Mouse (Mus musculus) adrenal gland, adult (tissue): ENCODE results near the gene Eef1akmt1.

ENCODE experiments used
- DNase-seq, 2 experiments: peaks; one replicate each; pipeline ENCODE4 v3.0.0; 2022 to 2023; ENCODE audit warnings: low spot score in 1 of 2; ENCODE audit not compliant: inconsistent age in 2 of 2

Gene Eef1akmt1

GRCm38 (mm10) chr14:57525388-57526049, 45.9 kb downstream of the Eef1akmt1 start:
- DNase-seq: peak; percentile 79 to 92

DNA sequence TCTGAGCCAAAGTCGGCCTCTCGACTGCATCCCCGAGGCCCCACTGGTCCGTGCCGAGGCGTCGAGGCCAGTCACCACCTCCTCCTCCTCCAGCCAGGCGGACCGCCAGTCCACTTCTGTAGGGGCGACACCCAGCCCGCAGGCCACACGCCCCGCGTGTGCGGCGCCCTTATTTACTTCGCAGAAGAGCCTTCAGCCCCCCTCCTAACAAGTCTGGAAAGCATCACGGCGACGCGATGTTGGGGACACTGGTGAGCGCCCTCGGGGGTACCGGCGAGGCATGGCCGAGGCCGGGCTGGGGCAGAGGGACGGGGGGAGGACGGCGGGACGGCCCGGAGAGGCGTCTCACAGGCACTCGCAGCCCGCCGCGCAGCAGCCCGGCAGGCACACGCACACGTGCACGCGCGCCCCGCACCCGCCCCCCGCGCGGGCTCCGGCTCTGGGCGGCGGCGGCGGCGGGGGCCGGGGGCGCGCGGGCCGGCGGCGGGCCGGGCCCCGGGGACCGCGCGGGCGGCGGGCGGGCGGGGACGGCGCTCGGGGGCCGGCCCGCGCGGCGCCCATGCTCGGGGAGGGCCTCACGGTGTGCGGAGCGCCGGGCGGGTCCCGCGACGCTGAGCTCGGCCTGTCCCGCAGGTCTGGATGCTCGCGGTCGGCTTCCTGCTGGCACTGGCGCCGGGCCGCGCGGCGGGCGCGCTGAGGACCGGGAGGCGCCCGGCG, 46.6 kb downstream of the Eef1akmt1 start, which contains the start of gene Il17d:
TSS of gene Il17d (plus strand) at position 107 of the 717 bp plus-strand sequence.
- DNase-seq: peak; percentile 45 to 74

- DNase-seq: no peak
Observed at GRCm38 (mm10) chr14:57523762-57524161, 47.6 kb downstream of the Eef1akmt1 start.

DNA sequence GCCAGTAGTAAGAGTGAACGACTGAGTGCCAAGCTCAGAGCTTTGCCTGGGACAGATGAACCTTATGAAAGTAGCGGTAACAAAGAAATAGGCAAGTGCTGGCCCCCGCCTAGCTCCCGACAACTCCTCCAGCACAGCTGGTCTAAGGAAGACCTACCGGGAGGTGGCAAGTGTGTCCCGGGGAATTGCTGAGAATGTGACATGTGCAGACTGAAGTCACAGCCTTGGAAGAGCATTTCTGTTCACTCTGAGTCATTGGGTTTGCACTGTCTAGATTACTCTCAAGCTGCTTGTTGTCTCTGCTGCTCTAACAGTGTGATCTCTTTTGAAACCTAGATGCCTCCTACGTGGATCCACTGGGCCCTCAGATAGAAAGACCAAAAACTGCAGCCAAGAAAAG, 54.4 kb downstream of the Eef1akmt1 start:
- no peak for DNase-seq

DNA sequence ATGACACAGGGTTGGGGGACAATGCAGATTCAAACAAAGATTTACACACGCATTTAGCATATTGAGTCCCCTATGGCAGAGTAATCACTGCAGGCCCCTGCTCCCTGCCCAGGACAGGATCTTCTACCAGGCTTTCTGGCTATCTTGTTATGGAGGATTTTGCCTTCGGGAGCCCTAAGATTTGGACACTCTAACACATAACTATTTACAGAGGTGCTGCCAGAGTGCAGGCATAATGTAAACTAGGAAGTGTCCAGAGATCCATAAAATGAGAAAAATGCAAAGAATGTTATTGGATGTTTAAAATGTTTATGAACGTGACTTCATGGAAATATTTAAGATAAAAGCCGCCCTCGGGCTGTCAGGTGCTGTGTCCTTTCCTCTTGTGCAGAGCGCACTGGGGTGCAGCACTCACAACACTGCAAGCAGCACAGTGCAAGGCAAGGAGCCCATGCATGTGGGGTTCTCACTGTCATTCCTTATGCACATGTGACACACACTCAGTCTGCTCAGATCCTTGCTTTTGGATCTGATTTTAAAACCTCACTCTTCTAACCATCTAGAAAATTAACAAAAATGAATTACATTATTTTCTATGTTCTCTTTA, 56.2 kb downstream of the Eef1akmt1 start:
- DNase-seq: no peak

DNA sequence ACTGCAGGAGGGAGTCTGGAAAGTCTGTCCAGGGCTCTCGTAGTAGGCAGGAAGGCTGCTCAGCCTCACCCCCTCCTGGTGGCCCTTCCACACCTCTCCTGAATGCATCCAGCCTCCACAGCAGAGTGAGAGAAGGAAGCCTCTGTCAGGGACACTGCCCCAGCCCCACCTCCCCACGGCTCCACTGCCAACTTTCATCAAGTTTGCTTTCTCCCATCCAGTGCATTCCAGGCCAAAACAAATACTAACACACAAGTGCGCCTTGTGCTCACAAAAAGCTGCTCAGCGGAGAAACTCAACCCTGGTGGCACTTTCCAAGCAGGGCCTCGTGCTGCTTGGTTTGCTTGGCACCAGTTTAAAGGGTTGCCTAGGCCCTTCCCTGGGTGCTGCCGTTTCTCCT, 61.9 kb downstream of the Eef1akmt1 start:
- DNase-seq: no peak

DNA sequence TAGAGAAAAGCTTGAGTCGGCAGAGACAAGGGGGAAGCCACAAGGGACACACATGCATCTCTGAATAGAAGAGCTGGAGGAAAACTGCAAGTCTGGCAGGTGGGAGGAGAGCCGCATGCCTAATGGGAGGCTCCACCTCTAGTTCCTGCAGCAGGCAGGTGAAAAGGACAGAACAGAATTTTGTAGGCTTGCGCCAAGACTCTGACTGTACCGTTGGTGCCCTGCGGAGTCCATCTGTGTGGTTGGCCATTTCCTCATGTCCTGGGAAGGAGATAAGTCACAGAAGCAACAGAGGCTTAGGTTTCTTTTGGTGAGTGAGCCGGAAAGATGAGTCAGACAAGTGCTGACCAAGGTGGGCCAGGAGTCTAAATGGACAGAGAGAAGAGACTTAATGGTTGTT, 67.7 kb downstream of the Eef1akmt1 start:
- DNase-seq: no peak
